ENCODE assay signal across 8 mouse cellular contexts in the genomic region with DNA sequence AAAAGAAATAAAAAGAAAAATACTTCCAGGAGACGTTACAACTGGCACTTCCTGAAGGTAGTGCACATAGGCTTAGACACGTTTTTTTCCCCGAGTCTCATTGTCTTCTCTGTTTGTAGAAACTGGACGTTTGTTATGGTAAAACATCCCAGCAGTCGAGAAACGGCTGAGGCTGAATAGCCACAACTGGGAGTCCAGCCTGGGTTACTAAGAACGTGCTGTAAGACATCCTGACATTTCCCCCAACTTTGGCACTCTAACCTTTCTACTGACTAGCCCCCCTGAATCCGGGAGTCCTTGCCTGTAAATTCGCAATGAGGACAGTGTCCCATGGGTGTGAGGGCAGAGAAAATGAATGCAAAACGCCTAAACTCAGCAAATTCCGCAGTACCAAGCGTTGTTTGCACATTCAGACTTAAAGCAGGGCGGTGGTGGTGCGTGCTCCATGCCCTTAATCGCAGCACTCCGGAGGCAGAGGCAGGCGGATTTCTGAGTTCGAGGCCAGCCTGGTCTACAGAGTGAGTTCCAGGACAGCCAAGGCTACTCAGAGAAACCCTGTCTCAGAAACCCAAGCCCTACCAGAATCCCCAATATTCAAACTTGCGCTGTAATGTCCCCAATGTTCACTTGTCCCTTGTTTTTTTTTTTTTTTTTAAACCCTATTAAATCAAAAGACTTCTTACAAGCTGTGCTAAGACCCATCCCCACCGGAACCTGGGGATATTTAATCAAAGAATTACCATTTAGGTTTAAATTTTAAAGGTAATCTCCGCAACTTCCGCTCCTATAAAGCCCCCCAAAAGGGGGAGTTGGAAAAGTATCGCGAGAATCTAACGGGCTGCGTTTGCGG. TPM values are rescaled to one million over a fixed set of nuclear protein-coding genes. Genes with fewer than 3 reads are reported as not detected.
DNase-seq lines count a peak whose midpoint lies in the region; ATAC-seq and TF ChIP-seq lines count a peak whose summit lies in the region.

No protein-coding gene starts in this region.

- peaks cover 16% of the 10 kb centered on the region for H3K4me1 ChIP-seq in forebrain, embryonic 16.5 days (replicated peaks; ENCODE audit: control insufficient read depth, insufficient read depth, low read length)
- peaks cover 11% of the 10 kb centered on the region; the same call in 1 of the 2 replicates for H3K4me1 ChIP-seq in intestine, embryonic 16.5 days (ENCODE audit: control insufficient read depth, insufficient read depth, low read length)
- peaks cover 4% of the 10 kb centered on the region; the same call in 1 of the 2 replicates for H3K4me1 ChIP-seq in liver, embryonic 11.5 days (replicated peaks; ENCODE audit: control insufficient read depth, insufficient read depth, low read length)
- H3K4me1 ChIP-seq in thymus, adult 2 months (replicated peaks; ENCODE audit: control insufficient read depth, insufficient read depth, low read length), result peaks cover 6% of the 10 kb centered on the region

- peak overlapping the region; percentile 67 for H3K4me2 ChIP-seq in forebrain, embryonic 16.5 days (ENCODE audit: low read length)
- H3K4me2 ChIP-seq in intestine, embryonic 16.5 days (ENCODE audit: low read depth, low read length), result peak overlapping the region; percentile 83
- H3K4me2 ChIP-seq in liver, embryonic 11.5 days, result peak overlapping the region; percentile 88

- no peaks in the 10 kb centered on the region; the same call in 1 of the 2 replicates for H3K27me3 ChIP-seq in forebrain, embryonic 16.5 days (replicated peaks; ENCODE audit: control insufficient read depth, insufficient read depth, low read length)
- H3K27me3 ChIP-seq in intestine, embryonic 16.5 days (replicated peaks; ENCODE audit: control insufficient read depth, insufficient read depth, low read length), result no peaks in the 10 kb centered on the region
- no peaks in the 10 kb centered on the region for H3K27me3 ChIP-seq in liver, embryonic 11.5 days (replicated peaks; ENCODE audit: control insufficient read depth, insufficient read depth, low read length)
- H3K27me3 ChIP-seq in thymus, adult 2 months (ENCODE audit: control insufficient read depth, insufficient read depth, low read length), result no peaks in the 10 kb centered on the region

- H3K9ac ChIP-seq in forebrain, embryonic 16.5 days (replicated peaks; ENCODE audit: low read depth, low read length), result peak overlapping the region; percentile 61
- peak overlapping the region; percentile 82 for H3K9ac ChIP-seq in intestine, embryonic 16.5 days (ENCODE audit: low read depth, low read length)
- H3K9ac ChIP-seq in liver, embryonic 11.5 days (ENCODE audit: low read depth, low read length), result peak overlapping the region; percentile 100

- H3K4me3 ChIP-seq in forebrain, embryonic 16.5 days (replicated peaks; ENCODE audit: low read length), result peak overlapping the region; percentile 97
- H3K4me3 ChIP-seq in intestine, embryonic 16.5 days (ENCODE audit: low read length), result peak overlapping the region; percentile 94
- peak overlapping the region; percentile 97 for H3K4me3 ChIP-seq in liver, embryonic 11.5 days (ENCODE audit: low read depth, low read length)
- H3K4me3 ChIP-seq in thymus, adult 2 months (ENCODE audit: control insufficient read depth, insufficient read depth, low read length), result peak overlapping the region; percentile 78

- WGBS in forebrain, embryonic 16.5 days, result 2% methylated on average over 27 of the region's 27 CpGs
- 2% methylated on average over 27 of the region's 27 CpGs for WGBS in intestine, embryonic 16.5 days
- WGBS in liver, embryonic 11.5 days, result 2% methylated on average over 27 of the region's 27 CpGs
- under 1% methylated on average over 27 of the region's 27 CpGs for WGBS in thymus, adult 2 months

- no peak for TF ChIP-seq CTCF in thymus, adult 2 months (IDR thresholded peaks at IDR 0.05; ENCODE audit: borderline replicate concordance, control insufficient read depth, extremely low read depth, insufficient read depth, low read length, poor library complexity)

- TF ChIP-seq POLR2A in thymus, adult 2 months (IDR thresholded peaks at IDR 0.05; ENCODE audit: control insufficient read depth, extremely low read depth, insufficient read depth, low read length, poor library complexity), result no peak

- peak; percentile 94 for DNase-seq in heart, adult 11 months
- DNase-seq in heart, postnatal 25 days (ENCODE audit: low spot score), result no peak
- DNase-seq in c-Kit-positive CD71-positive TER-119-positive erythroid progenitor cells, embryonic 14.5 days (ENCODE audit: low spot score), result peak; percentile 51
- DNase-seq in liver, embryonic 11.5 days (ENCODE audit: low spot score), result peak; percentile 54
- DNase-seq in naive thymus-derived CD4-positive, alpha-beta T cell, adult 2 months (ENCODE audit: low read depth), result peak; percentile 71
- peak; percentile 40 for DNase-seq in thymus, adult 2 months

- H3K9me3 ChIP-seq in forebrain, embryonic 16.5 days (ENCODE audit: control insufficient read depth, low read length), result no peaks in the 10 kb centered on the region
- no peaks in the 10 kb centered on the region for H3K9me3 ChIP-seq in intestine, embryonic 16.5 days (ENCODE audit: control insufficient read depth, low read length)
- H3K9me3 ChIP-seq in liver, embryonic 11.5 days (ENCODE audit: control insufficient read depth, low read length), result no peaks in the 10 kb centered on the region

- peak overlapping the region; percentile 100 for H3K27ac ChIP-seq in forebrain, embryonic 16.5 days (ENCODE audit: low read length)
- peak overlapping the region; percentile 100 for H3K27ac ChIP-seq in intestine, embryonic 16.5 days (ENCODE audit: low read length)
- peak overlapping the region; percentile 100 for H3K27ac ChIP-seq in liver, embryonic 11.5 days (ENCODE audit: low read depth, low read length)
- H3K27ac ChIP-seq in thymus, adult 2 months (ENCODE audit: control insufficient read depth, insufficient read depth, low read length), result peak overlapping the region; percentile 88

- ATAC-seq in forebrain, embryonic 16.5 days, result peak; percentile 1
- peak; percentile 24; the same call in 1 of the 2 replicates for ATAC-seq in intestine, embryonic 16.5 days
- no peak; the same call in 1 of the 2 replicates for ATAC-seq in liver, embryonic 11.5 days (replicated peaks; ENCODE audit: low FRiP score)

- H3K36me3 ChIP-seq in forebrain, embryonic 16.5 days (ENCODE audit: control insufficient read depth, insufficient read depth), result no peaks in the 10 kb centered on the region
- H3K36me3 ChIP-seq in intestine, embryonic 16.5 days (ENCODE audit: control insufficient read depth, insufficient read depth, low read length), result no peaks in the 10 kb centered on the region
- H3K36me3 ChIP-seq in liver, embryonic 11.5 days (ENCODE audit: control insufficient read depth, insufficient read depth, low read length), result no peaks in the 10 kb centered on the region
- no peaks in the 10 kb centered on the region for H3K36me3 ChIP-seq in thymus, adult 2 months (ENCODE audit: control insufficient read depth, insufficient read depth, low read length)

- intact Hi-C loops in heart, postnatal 25 days (cut with DNase I), result no loop called here

RNA-seq across cellular contexts. Expression of a gene that starts 0.8 kb away (rescaled TPM):
- 10 to 100 TPM; 20.7 to 23.0 TPM for total RNA-seq in heart, postnatal 25 days (2021)
- polyA plus RNA-seq in forebrain, embryonic 16.5 days (2015; fragmentation: Nextera tagmentation; extraction: Ambion mirVana), result 11.6 and 12.3 TPM in 2 replicates
- polyA plus RNA-seq in intestine, embryonic 16.5 days (2015; fragmentation: Nextera tagmentation; extraction: Ambion mirVana), result 6.2 and 6.5 TPM in 2 replicates
- polyA plus RNA-seq in liver, embryonic 11.5 days (2014; fragmentation: Nextera tagmentation; extraction: Ambion mirVana), result 9.8 and 13.5 TPM in 2 replicates
- 27.0 and 30.4 TPM in 2 replicates for polyA plus RNA-seq in thymus, adult 2 months (2012; rRNA removed)

RNA-seq across cellular contexts. Expression of a gene that starts 8.9 kb away (rescaled TPM):
- 10 to 100 TPM; 40.0 to 40.6 TPM for total RNA-seq in heart, postnatal 25 days (2021)
- 67.7 and 75.3 TPM in 2 replicates for polyA plus RNA-seq in forebrain, embryonic 16.5 days (2015; fragmentation: Nextera tagmentation; extraction: Ambion mirVana)
- polyA plus RNA-seq in intestine, embryonic 16.5 days (2015; fragmentation: Nextera tagmentation; extraction: Ambion mirVana), result 50.3 and 52.4 TPM in 2 replicates
- polyA plus RNA-seq in liver, embryonic 11.5 days (2014; fragmentation: Nextera tagmentation; extraction: Ambion mirVana), result 61.1 and 61.4 TPM in 2 replicates
- polyA plus RNA-seq in thymus, adult 2 months (2012; rRNA removed), result 29.0 and 30.8 TPM in 2 replicates

RNA-seq across cellular contexts. Expression of a gene that starts 51.8 kb away (rescaled TPM):
- 10 to 100 TPM; 21.4 to 23.1 TPM for total RNA-seq in heart, postnatal 25 days (2021)
- polyA plus RNA-seq in forebrain, embryonic 16.5 days (2015; fragmentation: Nextera tagmentation; extraction: Ambion mirVana), result 28.0 and 32.1 TPM in 2 replicates
- 12.8 TPM in 2 replicates for polyA plus RNA-seq in intestine, embryonic 16.5 days (2015; fragmentation: Nextera tagmentation; extraction: Ambion mirVana)
- polyA plus RNA-seq in liver, embryonic 11.5 days (2014; fragmentation: Nextera tagmentation; extraction: Ambion mirVana), result 10.8 and 13.8 TPM in 2 replicates
- polyA plus RNA-seq in thymus, adult 2 months (2012; rRNA removed), result 37.8 and 40.3 TPM in 2 replicates
